ENCODE assay signal across 34 mouse cellular contexts in the genomic region with DNA sequence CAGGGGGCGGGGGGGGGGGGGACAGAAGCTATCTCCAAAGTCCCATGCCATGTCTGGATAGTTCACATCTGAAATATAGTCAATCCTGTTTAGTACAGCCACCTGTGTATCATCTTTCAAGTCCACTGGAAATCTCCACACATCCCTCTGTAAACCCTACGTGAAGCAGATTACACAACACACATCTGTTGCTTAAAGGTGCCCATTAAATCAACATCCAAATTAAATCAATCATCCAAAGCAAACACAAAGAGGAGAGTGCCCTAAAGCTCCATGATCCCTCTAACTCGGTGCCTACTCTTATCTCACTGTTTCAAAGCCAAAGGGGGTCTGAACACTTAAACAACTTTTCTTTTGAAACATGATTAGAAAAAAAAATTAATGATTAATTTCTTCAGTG.
"Had no signal": no experiment of that assay in that cellular context is flagged by ENCODE, and none has a peak within 500 bp of the region (broad histone marks: within the 10 kb centered on the region; RNA-seq: fewer than 3 reads in every experiment).

No protein-coding gene starts in this region.

- H3K27ac ChIP-seq: heart, embryonic 10.5 days; heart, embryonic 13.5 days; heart, embryonic 15.5 days; hindbrain, embryonic 10.5 days; hindbrain, embryonic 12.5 days; hindbrain, embryonic 13.5 days; hindbrain, embryonic 14.5 days; hindbrain, embryonic 15.5 days; hindbrain, postnatal 0 days; intestine, embryonic 15.5 days; kidney, embryonic 15.5 days; kidney, postnatal 0 days; layer of hippocampus, adult 2 months had no signal

- H3K4me1 ChIP-seq: heart, embryonic 10.5 days; heart, embryonic 12.5 days; heart, embryonic 13.5 days; heart, embryonic 15.5 days; hindbrain, embryonic 10.5 days; hindbrain, embryonic 12.5 days; hindbrain, embryonic 13.5 days; hindbrain, embryonic 15.5 days; intestine, embryonic 15.5 days; kidney, embryonic 15.5 days had no signal

- H3K4me2 ChIP-seq: heart, embryonic 11.5 days; heart, embryonic 12.5 days; heart, embryonic 13.5 days; heart, embryonic 15.5 days; hindbrain, embryonic 12.5 days; hindbrain, embryonic 13.5 days; hindbrain, embryonic 14.5 days; hindbrain, embryonic 15.5 days; intestine, embryonic 15.5 days; kidney, embryonic 15.5 days had no signal

- H3K4me3 ChIP-seq: heart, embryonic 10.5 days; heart, embryonic 12.5 days; heart, embryonic 13.5 days; heart, embryonic 15.5 days; hindbrain, embryonic 10.5 days; hindbrain, embryonic 12.5 days; hindbrain, embryonic 13.5 days; hindbrain, embryonic 15.5 days; intestine, embryonic 15.5 days; kidney, embryonic 15.5 days; layer of hippocampus, adult 2 months had no signal

- ATAC-seq: hindbrain, embryonic 16.5 days; hindbrain, postnatal 0 days; inflammation-experienced regulatory T-cells, adult 6 months; intestine, embryonic 15.5 days; intestine, embryonic 16.5 days; intestine, postnatal 0 days had no signal

- H3K9ac ChIP-seq: heart, embryonic 12.5 days; heart, embryonic 13.5 days; heart, embryonic 15.5 days; hindbrain, embryonic 12.5 days; hindbrain, embryonic 13.5 days; hindbrain, embryonic 14.5 days; hindbrain, embryonic 15.5 days; intestine, embryonic 15.5 days; kidney, embryonic 15.5 days had no signal

- DNase-seq: heart, postnatal 10 days; heart, postnatal 14 days; heart, postnatal 4 days; kidney, adult 11 months; kidney, adult 18-20 months; kidney, adult 2 months; kidney, adult 8-10 months; kidney, adult 9 months; kidney, postnatal 10 days; kidney, postnatal 14 days; kidney, postnatal 25 days; kidney, postnatal 36 days; kidney, postnatal 4 days; layer of hippocampus, adult 9-11 months; layer of hippocampus, postnatal 36 days had no signal

- H3K27me3 ChIP-seq: heart, embryonic 12.5 days; heart, embryonic 13.5 days; heart, embryonic 15.5 days; hindbrain, embryonic 12.5 days; hindbrain, embryonic 13.5 days; hindbrain, embryonic 15.5 days; intestine, embryonic 15.5 days; kidney, embryonic 15.5 days had no signal

- H3K9me3 ChIP-seq: heart, embryonic 10.5 days; heart, embryonic 13.5 days; heart, embryonic 15.5 days; hindbrain, embryonic 10.5 days; hindbrain, embryonic 13.5 days; hindbrain, embryonic 15.5 days; intestine, embryonic 15.5 days; kidney, embryonic 15.5 days had no signal
